In the genomic region with DNA sequence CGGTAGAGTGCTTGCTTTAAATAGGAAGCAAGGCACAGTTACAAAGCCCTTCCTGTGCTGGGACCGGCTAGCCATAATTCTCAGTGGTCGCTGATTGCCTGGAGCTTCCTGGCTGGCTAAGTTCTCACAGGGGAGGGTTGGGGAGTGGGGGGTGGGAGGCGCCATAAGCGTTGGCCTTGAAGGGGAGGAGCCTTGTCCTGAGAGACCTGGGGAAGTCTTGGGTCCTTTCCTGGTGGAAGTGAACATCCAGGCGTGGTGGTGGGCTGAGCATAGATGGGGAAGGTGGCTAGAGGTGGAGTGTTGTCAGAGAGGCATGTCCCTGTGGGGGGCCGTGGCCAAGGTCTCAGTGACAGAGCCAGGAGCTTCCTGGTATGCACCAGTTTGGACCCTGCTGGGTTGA, we compare ENCODE assay signal across 10 mouse cellular contexts. TPM values are rescaled to one million over a fixed set of nuclear protein-coding genes. Genes with fewer than 3 reads are reported as not detected.
A peak's percentile ranks its signal among the peaks of the same experiment; 100 is the strongest.
DNase-seq lines count a peak whose midpoint lies in the region; ATAC-seq and TF ChIP-seq lines count a peak whose summit lies in the region.
"Had no signal": no experiment of that assay in that cellular context is flagged by ENCODE, and none has a peak within 500 bp of the region (broad histone marks: within the 10 kb centered on the region; RNA-seq: fewer than 3 reads in every experiment).

No protein-coding gene starts in this region.

- no peaks in the 10 kb centered on the region for H3K9me3 ChIP-seq in intestine, embryonic 14.5 days (ENCODE audit: control insufficient read depth, low read length)
- no peaks in the 10 kb centered on the region for H3K9me3 ChIP-seq in intestine, postnatal 0 days (ENCODE audit: control insufficient read depth)
- H3K9me3 ChIP-seq: megakaryocyte, embryonic 14.5 days had no signal

- peak; percentile 47 for DNase-seq in embryo, embryonic 10.5 days (ENCODE audit: low spot score)
- no peak for DNase-seq in embryo, embryonic 11 days
- DNase-seq in intestine, embryonic 14.5 days (ENCODE audit: low spot score), result no peak
- DNase-seq in ES-CJ7 (ENCODE audit: low read depth, low spot score), result peak; percentile 83
- peak; percentile 51 for DNase-seq in kidney, postnatal 14 days
- no peak for DNase-seq in frontal cortex, adult 2 months (ENCODE audit: extremely low spot score in 1 of 2, low spot score in 1 of 2)
- DNase-seq: layer of hippocampus, adult 9-11 months had no signal

- TF ChIP-seq CTCF in intestine, postnatal 0 days (IDR thresholded peaks at IDR 0.05; ENCODE audit: low read depth), result no peak

- H3K9ac ChIP-seq in intestine, embryonic 14.5 days (ENCODE audit: low read length), result no peak overlapping the region
- no peak overlapping the region for H3K9ac ChIP-seq in intestine, postnatal 0 days (ENCODE audit: low read depth, low read length)

- no peak overlapping the region; the same call in 1 of the 2 replicates for H3K4me2 ChIP-seq in intestine, embryonic 14.5 days (ENCODE audit: low read length)
- no peak overlapping the region for H3K4me2 ChIP-seq in intestine, postnatal 0 days (replicated peaks; ENCODE audit: low read depth)

- H3K4me3 ChIP-seq in intestine, embryonic 14.5 days (ENCODE audit: low read depth, low read length), result no peak overlapping the region
- no peak overlapping the region for H3K4me3 ChIP-seq in intestine, postnatal 0 days (ENCODE audit: low read depth, low read length)
- H3K4me3 ChIP-seq: megakaryocyte, embryonic 14.5 days had no signal

- WGBS in intestine, embryonic 14.5 days, result 16% methylated on average over 7 of the region's 7 CpGs
- WGBS in intestine, postnatal 0 days, result 25% methylated on average over 7 of the region's 7 CpGs

- H3K27me3 ChIP-seq in intestine, embryonic 14.5 days (replicated peaks; ENCODE audit: control insufficient read depth, insufficient read depth, low read length), result no peaks in the 10 kb centered on the region
- no peaks in the 10 kb centered on the region for H3K27me3 ChIP-seq in intestine, postnatal 0 days (replicated peaks; ENCODE audit: control insufficient read depth, insufficient read depth, low read length)

- H3K4me1 ChIP-seq in intestine, embryonic 14.5 days (replicated peaks; ENCODE audit: control insufficient read depth, insufficient read depth, low read length), result peaks cover 78% of the 10 kb centered on the region
- peaks cover 18% of the 10 kb centered on the region for H3K4me1 ChIP-seq in intestine, postnatal 0 days (replicated peaks; ENCODE audit: control insufficient read depth, insufficient read depth, low read length)

- peak overlapping the region; percentile 51; the same call in 1 of the 2 replicates for H3K27ac ChIP-seq in intestine, embryonic 14.5 days (ENCODE audit: low read depth)
- H3K27ac ChIP-seq in intestine, postnatal 0 days (ENCODE audit: low read depth, low read length), result no peak overlapping the region

- H3K36me3 ChIP-seq in intestine, embryonic 14.5 days (ENCODE audit: control insufficient read depth, insufficient read depth, low read length), result no peaks in the 10 kb centered on the region; the same call in 1 of the 2 replicates
- no peaks in the 10 kb centered on the region for H3K36me3 ChIP-seq in intestine, postnatal 0 days (ENCODE audit: control insufficient read depth, insufficient read depth)

- ATAC-seq in intestine, embryonic 14.5 days (replicated peaks; ENCODE audit: low FRiP score, low TSS enrichment, low read depth), result no peak
- no peak for ATAC-seq in intestine, postnatal 0 days
- ATAC-seq in megakaryocyte, adult 5-6 weeks (ENCODE audit: poor library complexity, severe bottlenecking), result no peak

RNA-seq across cellular contexts. Expression of gene Fam129b, which starts 8.8 kb away (rescaled TPM):
- 22.3 and 25.2 TPM in 2 replicates for polyA plus RNA-seq in intestine, embryonic 14.5 days (2014; fragmentation: Nextera tagmentation; extraction: Ambion mirVana)
- polyA plus RNA-seq in intestine, postnatal 0 days (2015; fragmentation: Nextera tagmentation; extraction: Ambion mirVana), result 13.9 and 15.3 TPM in 2 replicates
- total RNA-seq in megakaryocyte, adult 5-6 weeks (2015), result 18.4 and 20.9 TPM in 2 replicates
- total RNA-seq in megakaryocyte, adult 5-6 weeks (2017), result 38.3 and 40.7 TPM in 2 replicates
- 28.3 and 30.0 TPM in 2 replicates for polyA plus RNA-seq in frontal cortex, adult 2 months (2012; rRNA removed)

RNA-seq across cellular contexts. Expression of gene Stxbp1, which starts 37.7 kb away (rescaled TPM):
- polyA plus RNA-seq in intestine, embryonic 14.5 days (2014; fragmentation: Nextera tagmentation; extraction: Ambion mirVana), result 26.7 and 27.0 TPM in 2 replicates
- polyA plus RNA-seq in intestine, postnatal 0 days (2015; fragmentation: Nextera tagmentation; extraction: Ambion mirVana), result 12.1 and 12.2 TPM in 2 replicates
- 0.09 and 0.30 TPM in 2 replicates for total RNA-seq in megakaryocyte, adult 5-6 weeks (2015)
- total RNA-seq in megakaryocyte, adult 5-6 weeks (2017), result 0.48 and 1.3 TPM in 2 replicates
- polyA plus RNA-seq in frontal cortex, adult 2 months (2012; rRNA removed), result 666 and 673 TPM in 2 replicates

Comparison
In these comparisons a context has a peak if more than half of its experiments do, and no peak if none do; other contexts are left out.
1. DNase-seq: peak in embryo, embryonic 10.5 days (single experiment), ES-CJ7 (single experiment) and kidney, postnatal 14 days (single experiment); none in embryo, embryonic 11 days (single experiment), intestine, embryonic 14.5 days (single experiment) and frontal cortex, adult 2 months (0 of 2).
2. RNA of gene Stxbp1, which starts 37.7 kb away (polyA plus RNA-seq): 666 to 673 TPM in frontal cortex, adult 2 months; 26.7 to 27.0 TPM in intestine, embryonic 14.5 days and 12.1 to 12.2 TPM in intestine, postnatal 0 days; every median in the first group is over 10 times any median in the second.